Mouse (Mus musculus): ENCODE results near the gene Frat2. TPM values are rescaled to one million over a fixed set of nuclear protein-coding genes. Genes with fewer than 3 reads are reported as not detected.
"Not testable (repeated sequence)": the region's sequence is repeated elsewhere in the genome, so short reads cannot be mapped to it uniquely, and the experiment has no call there.

Gene Frat2
- polyA plus RNA-seq, 1 experiment from 2014 or later, result 9.8 TPM

- H3K9ac ChIP-seq (ENCODE audit: low read depth, low read length), result no peak overlapping the region
- no peak overlapping the region for H3K27ac ChIP-seq (ENCODE audit: low read depth, low read length)
- WGBS, result 87% methylated on average over 2 of the region's 2 CpGs
- ATAC-seq (replicated peaks; ENCODE audit: low FRiP score), result no peak
- H3K4me1 ChIP-seq (replicated peaks; ENCODE audit: control insufficient read depth, insufficient read depth, low read length), result no peaks in the 10 kb centered on the region
- no peaks in the 10 kb centered on the region for H3K9me3 ChIP-seq (ENCODE audit: control insufficient read depth, low read length)
- H3K36me3 ChIP-seq (ENCODE audit: control insufficient read depth, insufficient read depth, low read length), result peaks cover 48% of the 10 kb centered on the region
- no peak overlapping the region for H3K4me2 ChIP-seq
- no peak for DNase-seq (ENCODE audit: low spot score)
- H3K4me3 ChIP-seq (ENCODE audit: low read depth, low read length), result no peak overlapping the region
- no peaks in the 10 kb centered on the region for H3K27me3 ChIP-seq (replicated peaks; ENCODE audit: control insufficient read depth, insufficient read depth, low read length)
These were observed 24.4 kb upstream of the Frat2 start for GRCm38 (mm10) chr19:41872285-41872684.

GRCm38 (mm10) chr19:41869946-41870345, 22.0 kb upstream of the Frat2 start:
- H3K27ac ChIP-seq (ENCODE audit: low read depth, low read length); DNase-seq (ENCODE audit: low spot score); H3K4me3 ChIP-seq (ENCODE audit: low read depth, low read length); H3K4me1 ChIP-seq (replicated peaks; ENCODE audit: control insufficient read depth, insufficient read depth, low read length); H3K4me2 ChIP-seq; H3K9me3 ChIP-seq (ENCODE audit: control insufficient read depth, low read length); H3K27me3 ChIP-seq (replicated peaks; ENCODE audit: control insufficient read depth, insufficient read depth, low read length); ATAC-seq (replicated peaks; ENCODE audit: low FRiP score); H3K9ac ChIP-seq (ENCODE audit: low read depth, low read length): not testable (repeated sequence)
- peaks cover 46% of the 10 kb centered on the region for H3K36me3 ChIP-seq (ENCODE audit: control insufficient read depth, insufficient read depth, low read length)
- 81% methylated on average over 5 of the region's 5 CpGs for WGBS

GRCm38 (mm10) chr19:41869296-41869695, 21.4 kb upstream of the Frat2 start:
- Histone ChIP-seq H3K9me3 (ENCODE audit: control insufficient read depth, low read length) (no peaks in the 10 kb centered on the region), H3K4me1 (replicated peaks; ENCODE audit: control insufficient read depth, insufficient read depth, low read length) (no peaks in the 10 kb centered on the region), H3K4me2 (no peak overlapping the region), H3K9ac (ENCODE audit: low read depth, low read length) (no peak overlapping the region), H3K27me3 (replicated peaks; ENCODE audit: control insufficient read depth, insufficient read depth, low read length) (no peaks in the 10 kb centered on the region), H3K36me3 (ENCODE audit: control insufficient read depth, insufficient read depth, low read length) (peaks cover 46% of the 10 kb centered on the region), H3K4me3 (ENCODE audit: low read depth, low read length) (no peak overlapping the region), H3K27ac (ENCODE audit: low read depth, low read length) (no peak overlapping the region)
- ATAC-seq (replicated peaks; ENCODE audit: low FRiP score) (no peak), DNase-seq (ENCODE audit: low spot score) (no peak)
- WGBS, result 97% methylated on average over 5 of the region's 5 CpGs

GRCm38 (mm10) chr19:41866707-41867106, 18.8 kb upstream of the Frat2 start:
- Histone ChIP-seq H3K9ac (ENCODE audit: low read depth, low read length) (no peak overlapping the region), H3K27me3 (replicated peaks; ENCODE audit: control insufficient read depth, insufficient read depth, low read length) (no peaks in the 10 kb centered on the region), H3K27ac (ENCODE audit: low read depth, low read length) (no peak overlapping the region), H3K36me3 (ENCODE audit: control insufficient read depth, insufficient read depth, low read length) (peaks cover 48% of the 10 kb centered on the region), H3K9me3 (ENCODE audit: control insufficient read depth, low read length) (no peaks in the 10 kb centered on the region), H3K4me3 (ENCODE audit: low read depth, low read length) (no peak overlapping the region), H3K4me1 (replicated peaks; ENCODE audit: control insufficient read depth, insufficient read depth, low read length) (no peaks in the 10 kb centered on the region), H3K4me2 (no peak overlapping the region)
- DNase-seq (ENCODE audit: low spot score), result no peak
- 92% methylated on average over 8 of the region's 8 CpGs for WGBS
- no peak for ATAC-seq (replicated peaks; ENCODE audit: low FRiP score)

- 71% methylated on average over 3 of the region's 3 CpGs for WGBS
These were observed 9.9 kb upstream of the Frat2 start for GRCm38 (mm10) chr19:41857816-41858310.

GRCm38 (mm10) chr19:41857086-41857762, 9.3 kb upstream of the Frat2 start:
- DNase-seq (ENCODE audit: low spot score), result no peak

More at GRCm38 (mm10) chr19:41857816-41858310, 9.9 kb upstream of the Frat2 start:
- H3K9me3 ChIP-seq (ENCODE audit: control insufficient read depth, low read length), result no peaks in the 10 kb centered on the region
- ATAC-seq (replicated peaks; ENCODE audit: low FRiP score) (no peak), DNase-seq (ENCODE audit: low spot score) (no peak)
- no peak overlapping the region for H3K9ac ChIP-seq (ENCODE audit: low read depth, low read length)
- no peak overlapping the region for H3K4me2 ChIP-seq
- H3K4me1 ChIP-seq (replicated peaks; ENCODE audit: control insufficient read depth, insufficient read depth, low read length), result peaks cover 12% of the 10 kb centered on the region
- H3K27ac ChIP-seq (ENCODE audit: low read depth, low read length), result no peak overlapping the region
- H3K4me3 ChIP-seq (ENCODE audit: low read depth, low read length), result no peak overlapping the region
- peaks cover 8% of the 10 kb centered on the region; the same call in 1 of the 2 replicates for H3K36me3 ChIP-seq (ENCODE audit: control insufficient read depth, insufficient read depth, low read length)
- no peaks in the 10 kb centered on the region for H3K27me3 ChIP-seq (replicated peaks; ENCODE audit: control insufficient read depth, insufficient read depth, low read length)

GRCm38 (mm10) chr19:41852423-41852822, 4.5 kb upstream of the Frat2 start:
- ATAC-seq (replicated peaks; ENCODE audit: low FRiP score) (no peak), DNase-seq (ENCODE audit: low spot score) (no peak)
- Histone ChIP-seq H3K36me3 (ENCODE audit: control insufficient read depth, insufficient read depth, low read length) (no peaks in the 10 kb centered on the region), H3K9ac (ENCODE audit: low read depth, low read length) (no peak overlapping the region), H3K4me3 (ENCODE audit: low read depth, low read length) (no peak overlapping the region), H3K4me1 (replicated peaks; ENCODE audit: control insufficient read depth, insufficient read depth, low read length) (peaks cover 17% of the 10 kb centered on the region), H3K9me3 (ENCODE audit: control insufficient read depth, low read length) (no peaks in the 10 kb centered on the region), H3K4me2 (no peak overlapping the region), H3K27ac (ENCODE audit: low read depth, low read length) (no peak overlapping the region), H3K27me3 (replicated peaks; ENCODE audit: control insufficient read depth, insufficient read depth, low read length) (no peaks in the 10 kb centered on the region)
- 52% methylated on average over 4 of the region's 4 CpGs for WGBS

More at GRCm38 (mm10) chr19:41857086-41857762, 9.3 kb upstream of the Frat2 start:
- no peak overlapping the region for H3K27ac ChIP-seq (ENCODE audit: low read depth, low read length)
- no peaks in the 10 kb centered on the region for H3K9me3 ChIP-seq (ENCODE audit: control insufficient read depth, low read length)
- WGBS, result 63% methylated on average over 5 of the region's 5 CpGs
- no peaks in the 10 kb centered on the region for H3K27me3 ChIP-seq (replicated peaks; ENCODE audit: control insufficient read depth, insufficient read depth, low read length)
- peaks cover 16% of the 10 kb centered on the region for H3K4me1 ChIP-seq (replicated peaks; ENCODE audit: control insufficient read depth, insufficient read depth, low read length)
- no peak overlapping the region; the same call in 1 of the 2 replicates for H3K9ac ChIP-seq (ENCODE audit: low read depth, low read length)
- no peak overlapping the region for H3K4me3 ChIP-seq (ENCODE audit: low read depth, low read length)
- peak; percentile 39 for ATAC-seq (replicated peaks; ENCODE audit: low FRiP score)
- no peak overlapping the region for H3K4me2 ChIP-seq
- H3K36me3 ChIP-seq (ENCODE audit: control insufficient read depth, insufficient read depth, low read length), result peaks cover 3% of the 10 kb centered on the region; the same call in 1 of the 2 replicates

- H3K27ac ChIP-seq (ENCODE audit: low read depth, low read length), result no peak overlapping the region; the same call in 1 of the 2 replicates
These were observed 3.0 kb upstream of the Frat2 start for GRCm38 (mm10) chr19:41850719-41851543.

More at GRCm38 (mm10) chr19:41850719-41851543, 3.0 kb upstream of the Frat2 start:
- Histone ChIP-seq H3K36me3 (ENCODE audit: control insufficient read depth, insufficient read depth, low read length) (no peaks in the 10 kb centered on the region), H3K4me3 (ENCODE audit: low read depth, low read length) (no peak overlapping the region), H3K27me3 (replicated peaks; ENCODE audit: control insufficient read depth, insufficient read depth, low read length) (no peaks in the 10 kb centered on the region), H3K9ac (ENCODE audit: low read depth, low read length) (no peak overlapping the region), H3K4me1 (replicated peaks; ENCODE audit: control insufficient read depth, insufficient read depth, low read length) (peaks cover 9% of the 10 kb centered on the region), H3K4me2 (no peak overlapping the region), H3K9me3 (ENCODE audit: control insufficient read depth, low read length) (no peaks in the 10 kb centered on the region)
- DNase-seq (ENCODE audit: low spot score), result no peak
- ATAC-seq (replicated peaks; ENCODE audit: low FRiP score), result no peak
- 45% methylated on average over 14 of the region's 14 CpGs for WGBS
